Mouse (Mus musculus): ENCODE measurements at regions not wholly inside any gene's neighbourhood (a gene's known extent, or its start where the extent isn't known, plus 50 kb on each side); places are given as distances from the start of the nearest gene placed in this dataset.

DNA sequence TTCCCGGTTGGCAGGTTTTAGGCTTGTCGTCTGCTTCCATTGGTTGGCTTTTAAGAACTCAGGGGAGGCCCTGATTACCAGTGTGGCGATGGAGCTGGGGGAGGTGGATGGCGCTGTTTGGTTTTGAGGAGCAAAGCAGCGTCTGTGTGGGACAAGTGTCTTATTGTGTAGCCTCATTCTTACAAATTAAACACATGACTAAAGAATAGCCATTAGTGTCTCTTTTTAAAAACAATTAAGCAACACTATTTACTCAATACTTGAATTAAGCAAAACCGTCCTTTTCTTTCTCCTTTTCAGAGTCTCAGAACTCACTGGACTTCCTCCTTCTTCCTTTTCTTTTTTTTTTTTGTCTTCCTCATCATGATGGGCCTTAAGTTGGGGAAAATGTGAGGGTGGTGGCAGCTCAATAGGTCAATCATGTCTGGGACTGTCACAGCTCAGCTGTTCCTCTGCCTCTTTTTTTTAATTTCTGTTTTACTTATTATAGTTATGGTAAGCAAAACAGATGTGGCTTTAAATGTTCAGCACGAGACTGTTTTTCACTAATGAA is 89.1 kb downstream of the Kcnrg start:
- DNase-seq = no peak

DNA sequence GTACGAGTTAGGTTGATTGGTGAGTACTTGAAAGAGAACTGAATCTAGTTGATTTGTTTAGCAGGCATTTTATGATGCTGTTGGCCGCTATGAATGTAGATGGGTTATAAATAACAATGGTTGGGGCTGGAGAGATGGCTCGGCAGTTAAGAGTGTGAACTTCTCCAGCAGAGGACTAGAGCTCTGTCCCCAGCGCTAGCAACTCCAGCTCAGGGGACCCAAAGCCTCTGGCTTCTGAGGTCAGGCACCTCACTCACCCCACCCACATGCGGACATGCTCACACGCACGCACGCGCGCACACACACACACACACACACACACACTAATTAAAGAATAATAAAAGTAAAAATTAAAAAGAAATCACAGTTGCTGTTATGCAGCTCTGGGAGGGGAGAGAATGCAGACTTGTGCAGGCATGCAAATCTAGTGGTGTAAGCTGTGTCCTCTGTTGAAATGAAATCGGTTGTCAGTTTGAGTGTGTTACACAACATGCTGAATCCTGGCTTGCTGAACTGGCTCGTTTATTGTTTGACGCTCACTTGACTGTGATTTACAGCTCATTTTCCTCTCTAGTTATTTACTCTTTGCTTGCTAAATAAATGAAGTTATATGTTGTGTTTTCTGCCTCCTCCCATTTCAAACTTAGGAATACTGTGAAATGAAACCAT is 89.8 kb downstream of the Kcnrg start:
- DNase-seq = no peak

DNA sequence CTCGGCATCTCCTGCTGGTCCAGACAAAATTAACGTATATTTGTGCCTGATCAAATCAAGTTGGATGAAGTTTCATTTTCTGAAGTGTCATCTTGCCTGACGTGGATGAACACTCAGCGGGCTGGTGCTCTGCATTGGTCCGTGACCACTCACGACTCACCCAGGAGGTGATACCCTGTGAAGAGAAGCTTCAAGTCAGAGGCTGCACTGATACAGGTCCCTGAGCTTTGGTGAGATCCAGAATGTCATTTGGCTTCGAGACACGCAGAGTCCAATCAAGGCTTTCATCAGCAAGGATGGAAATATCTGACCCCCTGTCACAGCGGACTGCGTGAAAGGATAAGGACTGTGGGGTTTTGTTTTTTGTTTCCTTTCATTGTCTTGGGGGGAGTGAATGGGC is 90.4 kb downstream of the Kcnrg start:
- no peak for DNase-seq

DNA sequence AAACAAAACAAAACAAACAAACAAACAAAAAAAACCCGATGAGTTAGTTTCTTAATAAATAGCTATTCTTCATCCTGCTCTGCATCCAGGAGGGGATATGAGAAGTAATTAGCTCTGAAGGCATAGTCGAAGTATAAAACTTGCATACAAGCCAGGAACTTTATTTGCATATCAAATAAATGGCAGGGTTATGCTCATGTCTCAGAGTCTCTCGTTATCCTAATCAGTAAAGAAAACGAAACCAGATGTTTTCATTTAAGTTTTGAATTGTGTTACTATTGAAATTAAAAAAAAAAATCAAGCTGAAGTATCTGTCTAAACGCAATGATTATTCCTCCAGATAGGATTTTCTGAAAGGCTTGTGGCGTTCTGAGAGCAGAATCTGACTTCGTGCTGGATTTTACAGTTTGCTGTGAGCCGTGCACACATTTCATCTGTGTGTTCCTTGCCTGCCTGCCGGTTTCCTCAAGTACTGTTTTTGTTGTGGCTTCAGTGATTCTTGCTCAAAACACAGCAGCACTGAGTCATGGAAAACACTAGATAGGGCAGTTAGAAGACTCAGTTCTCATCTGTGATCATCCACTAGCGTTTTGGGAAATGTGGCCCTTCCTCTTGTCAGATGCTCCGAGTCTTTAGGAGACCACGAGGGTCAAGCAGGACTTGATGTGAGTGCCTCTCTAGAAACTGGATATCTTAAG is 91.2 kb downstream of the Kcnrg start:
- no peak for DNase-seq

- DNase-seq = no peak
Observed at GRCm38 (mm10) chr14:61699638-61700037, 92.4 kb downstream of the Kcnrg start.

DNA sequence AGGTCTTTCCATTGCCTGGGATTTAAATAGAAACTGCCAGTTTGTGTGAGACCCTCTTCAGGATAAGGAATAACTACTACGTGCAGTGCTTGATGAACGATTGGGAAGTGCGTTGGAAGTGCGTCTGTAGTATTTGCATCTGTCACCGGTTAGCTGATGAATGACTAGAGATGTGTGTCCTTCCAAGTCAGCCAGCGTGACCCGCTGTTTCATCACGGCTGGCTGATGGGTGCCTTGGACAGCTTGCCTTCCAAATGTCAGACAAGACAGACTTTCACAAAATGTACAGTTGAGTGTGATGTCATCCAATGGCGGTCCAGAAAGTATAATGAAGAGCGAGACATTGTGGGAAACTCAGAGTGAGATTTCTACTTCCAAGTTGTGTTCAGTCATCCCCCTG is 93.9 kb downstream of the Kcnrg start:
- DNase-seq = no peak

DNA sequence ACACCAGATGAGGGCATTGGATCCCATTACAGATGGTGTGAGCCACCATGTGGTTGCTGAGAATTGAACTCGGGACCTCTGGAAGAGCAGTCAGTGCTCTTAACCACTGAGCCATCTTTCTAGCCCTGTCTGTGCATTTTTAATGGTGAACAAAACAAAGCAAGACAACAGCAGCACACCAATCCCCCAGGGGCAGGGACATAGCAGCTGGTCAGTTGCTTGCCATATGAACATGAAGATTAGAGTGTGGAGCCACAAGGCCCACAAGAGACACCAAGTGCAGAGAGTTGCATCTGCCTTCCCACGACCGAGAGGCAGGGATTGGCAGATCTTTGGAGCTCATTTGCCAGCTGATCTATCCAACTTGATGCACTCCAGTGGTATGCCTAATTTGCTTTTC is 96.7 kb downstream of the Kcnrg start:
- DNase-seq = no peak

GRCm38 (mm10) chr14:61706984-61707383 is 99.7 kb downstream of the Kcnrg start:
- DNase-seq = no peak

GRCm38 (mm10) chr14:61708331-61708730 is 101.1 kb downstream of the Kcnrg start:
- DNase-seq = no peak

GRCm38 (mm10) chr14:61715746-61716145 is 108.5 kb downstream of the Kcnrg start:
- no peak for DNase-seq

DNA sequence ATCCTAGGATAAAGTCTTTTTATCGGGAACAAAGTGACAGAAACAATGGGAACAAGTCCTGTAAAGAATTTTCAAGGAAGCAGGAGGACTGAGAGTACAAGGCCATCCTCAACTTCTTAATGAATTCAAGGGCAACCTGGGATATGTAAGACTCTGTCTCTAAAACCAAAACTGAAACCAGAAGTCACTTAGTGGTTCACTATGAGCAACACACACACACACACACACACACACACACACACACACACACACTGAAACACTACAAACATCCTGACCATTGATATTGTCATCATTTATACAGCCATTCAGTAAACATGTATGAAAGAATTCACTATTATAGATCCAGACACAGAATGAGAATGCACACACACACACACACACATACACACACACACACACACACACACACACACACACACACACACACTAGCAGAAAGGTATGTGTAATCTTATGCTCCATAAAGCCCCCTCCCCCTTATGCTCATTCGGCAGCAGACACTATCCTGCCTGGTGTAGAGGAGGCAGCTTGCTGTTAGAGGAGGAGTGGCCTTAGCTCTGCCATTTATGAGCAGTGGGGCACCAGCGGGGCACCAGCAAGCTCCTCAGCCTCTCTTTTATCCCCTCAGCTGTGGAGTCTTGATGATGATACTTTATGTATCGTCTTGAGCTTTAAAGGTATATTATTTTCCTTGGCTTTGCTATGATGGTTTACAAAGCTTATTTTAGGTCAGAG is 111.3 kb downstream of the Kcnrg start:
- DNase-seq = no peak

DNA sequence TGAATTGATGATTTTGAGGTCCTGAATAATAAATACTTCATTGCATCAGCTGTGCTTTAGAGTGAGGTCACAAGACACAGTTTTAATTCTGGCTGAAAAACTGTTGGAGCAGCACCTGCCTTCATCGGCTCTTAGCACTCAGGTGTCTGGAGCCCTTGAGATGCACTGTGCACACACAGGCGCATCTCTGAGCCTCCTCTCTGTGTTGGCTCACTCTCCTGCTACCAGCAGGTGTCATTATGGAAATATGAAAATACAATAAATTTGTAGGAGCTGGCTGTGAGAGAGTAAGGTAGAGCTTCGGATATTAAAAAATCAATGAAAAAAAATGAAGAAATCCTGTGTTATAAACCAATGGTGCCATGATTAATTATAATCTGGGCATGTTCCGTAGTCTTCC is 114.0 kb downstream of the Kcnrg start:
- DNase-seq = no peak

- DNase-seq = no peak
Observed at GRCm38 (mm10) chr14:61724942-61725341, 117.7 kb downstream of the Kcnrg start.

DNA sequence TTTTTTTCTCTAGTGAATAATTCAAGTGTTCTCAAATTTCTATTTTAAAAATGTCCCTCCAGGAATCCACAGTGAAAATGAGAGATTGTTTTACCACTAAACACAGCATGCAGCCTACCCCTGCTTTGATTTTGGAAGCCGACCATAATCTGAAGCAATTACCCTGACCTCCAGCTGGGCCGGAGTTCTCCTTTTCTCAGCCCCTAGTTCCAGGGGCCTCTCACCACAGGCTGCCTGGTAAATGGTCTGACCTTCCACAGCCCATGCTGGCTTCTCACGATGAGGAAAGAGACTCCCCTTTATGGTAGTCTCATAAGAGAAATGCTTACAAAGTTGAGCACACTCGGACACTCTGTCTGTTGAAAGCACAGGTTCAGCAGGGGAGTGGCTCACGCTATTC is 121.3 kb downstream of the Kcnrg start:
- no peak for DNase-seq

- DNase-seq = no peak
Observed at GRCm38 (mm10) chr14:61735541-61735940, 128.3 kb downstream of the Kcnrg start.

DNA sequence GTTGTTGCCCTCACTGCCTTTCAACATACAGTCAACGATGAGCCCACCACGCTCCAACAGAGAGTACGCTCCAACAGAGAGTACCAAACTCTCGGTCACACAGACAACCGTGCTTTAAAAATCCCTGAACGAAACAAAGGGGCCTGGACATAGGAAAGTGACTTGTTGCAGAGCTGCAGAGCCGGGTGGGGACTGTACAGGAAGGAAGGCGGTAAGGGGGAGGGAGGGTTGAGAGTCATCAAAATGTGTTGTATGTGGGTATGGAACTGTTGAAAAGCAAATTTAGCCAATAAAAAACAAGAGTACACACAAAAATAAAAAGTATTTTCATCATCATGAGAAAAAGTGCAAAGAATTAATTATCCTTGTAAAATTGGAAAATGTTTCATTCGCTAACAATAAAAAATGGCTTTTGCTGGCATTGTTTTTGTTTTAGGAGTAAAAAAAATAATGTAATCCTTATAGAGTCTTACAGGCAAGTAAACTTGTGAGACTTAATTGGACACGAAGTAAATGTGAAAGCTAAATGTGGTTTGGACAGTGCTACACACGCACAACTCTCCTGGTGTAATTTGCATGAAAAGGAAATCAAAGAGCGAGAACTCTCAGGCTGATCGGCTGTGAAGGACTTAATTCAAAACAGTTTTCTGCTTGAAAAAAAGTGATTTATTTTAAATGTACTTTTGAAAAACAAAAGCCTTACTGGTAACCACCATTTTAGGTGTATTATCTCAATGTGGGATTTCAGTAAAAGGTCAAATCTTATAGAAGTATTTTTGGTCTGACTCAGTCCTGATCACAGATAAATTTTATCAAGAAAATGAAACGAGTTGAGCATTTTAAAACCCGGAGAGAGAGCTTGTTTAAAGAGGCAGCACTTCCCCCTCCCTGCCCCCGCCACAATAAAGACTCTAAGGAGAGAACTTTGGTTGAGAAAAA is 129.4 kb downstream of the Kcnrg start:
- DNase-seq = no peak

- no peak for DNase-seq
Observed at GRCm38 (mm10) chr14:61737504-61738040, 130.3 kb downstream of the Kcnrg start.

DNA sequence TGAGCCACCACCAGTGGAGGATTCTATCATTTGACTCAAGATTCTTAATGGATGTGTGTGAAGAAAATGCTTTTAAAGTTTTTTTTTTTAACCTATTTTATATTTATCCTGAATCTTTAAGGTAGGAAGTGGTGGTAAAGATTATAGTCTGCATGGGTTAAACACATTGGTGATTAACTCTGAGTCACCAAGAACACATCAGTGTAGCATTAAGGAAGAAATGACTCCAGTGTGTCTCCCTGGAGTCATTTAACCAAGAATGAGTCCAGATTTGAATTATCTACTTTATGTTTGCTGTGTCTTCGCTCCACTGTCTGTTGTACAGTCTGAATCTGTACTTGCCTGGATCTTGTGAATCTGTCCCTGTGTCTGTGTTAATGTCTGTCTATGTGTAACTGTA is 132.2 kb downstream of the Kcnrg start:
- no peak for DNase-seq

- DNase-seq = no peak
Observed at GRCm38 (mm10) chr14:61743855-61744408, 136.7 kb downstream of the Kcnrg start.

DNA sequence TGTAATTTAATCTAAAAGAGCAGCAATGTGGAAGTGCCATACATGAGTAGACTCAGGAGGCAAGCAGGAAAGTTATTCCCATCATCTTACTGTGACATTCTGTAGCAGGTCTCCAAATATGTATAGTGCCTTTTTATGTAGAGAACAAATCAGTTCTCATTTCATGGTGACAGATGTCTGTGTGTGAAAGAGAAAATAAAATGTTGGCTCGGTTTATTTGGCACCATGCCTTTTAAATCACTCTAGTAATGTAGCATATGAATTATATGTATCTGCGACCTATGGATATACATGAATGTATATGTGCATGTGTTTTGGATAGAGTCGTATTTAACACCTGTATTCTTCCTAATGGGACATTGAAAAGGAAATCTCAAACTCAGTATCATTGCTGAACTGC is 146.2 kb downstream of the Kcnrg start:
- DNase-seq = no peak

DNA sequence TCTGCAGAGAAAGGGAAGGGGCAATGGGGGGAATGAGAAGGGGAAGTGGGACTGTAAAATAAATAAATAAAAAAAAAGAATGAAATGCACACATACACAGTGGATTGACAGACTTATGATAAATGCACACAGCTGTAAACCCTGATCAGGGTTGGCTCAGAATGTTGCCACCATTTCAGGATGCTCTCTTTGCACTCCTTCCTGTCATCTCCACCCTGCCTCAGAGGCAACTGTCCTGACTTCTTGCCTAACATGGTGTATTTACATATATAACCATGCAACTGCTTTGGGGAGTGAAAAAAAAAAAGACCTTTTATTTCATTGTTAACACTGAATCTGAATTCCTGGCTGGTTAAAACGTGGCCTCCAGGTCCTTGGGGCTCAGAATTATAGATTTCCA is 149.4 kb downstream of the Kcnrg start:
- no peak for DNase-seq

All from cerebellum, adult 11 months (tissue).